Mouse (Mus musculus) stomach, postnatal 0 days (tissue): ENCODE data around the gene 2410002F23Rik. TPM values are rescaled to one million over a fixed set of nuclear protein-coding genes. Genes with fewer than 3 reads are reported as not detected.
"Not testable (repeated sequence)": the region's sequence is repeated elsewhere in the genome, so short reads cannot be mapped to it uniquely, and the experiment has no call there.

Experiments
- ATAC-seq: fragments of 200-750 bp; cut with Nextera tagmentation; 2 replicates; pipeline ENCODE4 v1.8.0; 2017; ENCODE audit not compliant: low FRiP score, low TSS enrichment
- DNase-seq: peaks from one replicate; pipeline ENCODE4 v3.0.0-alpha.2; 2016; ENCODE audit warnings: low spot score
- H3K27ac ChIP-seq: fragments of 300-500 bp; sonication (generic); replicated peaks from 2 replicates; pipeline ENCODE4 v1.5.1; 2014; ENCODE audit warnings: mild to moderate bottlenecking, control low read depth
- H3K27me3 ChIP-seq: fragments of 300-500 bp; sonication (generic); 2 replicates; pipeline ENCODE4 v1.6.1; 2014; ENCODE audit warnings: low read length; ENCODE audit not compliant: control insufficient read depth, insufficient read depth
- H3K36me3 ChIP-seq: fragments of 300-500 bp; sonication (generic); 2 replicates; pipeline ENCODE4 v1.6.1; 2014; ENCODE audit warnings: low read length, mixed read lengths; ENCODE audit not compliant: control insufficient read depth, insufficient read depth
- H3K4me1 ChIP-seq: fragments of 300-500 bp; sonication (generic); replicated peaks from 2 replicates; pipeline ENCODE4 v1.6.1; 2014; ENCODE audit warnings: antibody characterized with exemption; ENCODE audit not compliant: control insufficient read depth, insufficient read depth
- H3K4me2 ChIP-seq: fragments of 300-500 bp; sonication (generic); replicated peaks from 2 replicates; pipeline ENCODE4 v1.6.1; 2014; ENCODE audit warnings: low read depth, mild to moderate bottlenecking, control low read depth, moderate library complexity
- H3K4me3 ChIP-seq: fragments of 300-500 bp; sonication (generic); 2 replicates; pipeline ENCODE4 v1.5.1; 2014; ENCODE audit warnings: low read depth, low read length, control low read depth
- H3K9ac ChIP-seq: fragments of 300-500 bp; sonication (generic); 2 replicates; pipeline ENCODE4 v1.6.1; 2014; ENCODE audit warnings: mild to moderate bottlenecking, low read length, control low read depth, mixed read lengths
- H3K9me3 ChIP-seq: fragments of 300-500 bp; sonication (generic); 2 replicates; pipeline ENCODE4 v1.6.1; 2016; ENCODE audit warnings: low read length; ENCODE audit not compliant: control insufficient read depth
- CTCF ChIP-seq: IDR thresholded peaks from 2 replicates; pipeline ENCODE4 v1.5.1; 2016; ENCODE audit warnings: antibody characterized with exemption, low read depth, mild to moderate bottlenecking, moderate library complexity
- EP300 ChIP-seq: optimal IDR thresholded peaks from 2 replicates; pipeline ENCODE3; 2016; ENCODE audit warnings: antibody characterized with exemption
- WGBS: fragments of 180-500 bp; shearing (Covaris S2); extraction: QIAGEN DNeasy Blood & Tissue Kit; methylation state at CpG from one replicate; pipeline ENCODE4 v1.1.7; 2014; 5-methylcytosine and 5-hydroxymethylcytosine counted together
- polyA plus RNA-seq: library from polyadenylated mRNA; unstranded; fragments of >200 nt; fragmentation: Nextera tagmentation; extraction: Ambion mirVana; gene quantifications from 2 replicates; pipeline ENCODE4 v1.2.1, GENCODE M21; 2015

The 2410002F23Rik gene
- polyA plus RNA-seq, 1 experiment from 2014 or later, result 52.9 TPM

DNA sequence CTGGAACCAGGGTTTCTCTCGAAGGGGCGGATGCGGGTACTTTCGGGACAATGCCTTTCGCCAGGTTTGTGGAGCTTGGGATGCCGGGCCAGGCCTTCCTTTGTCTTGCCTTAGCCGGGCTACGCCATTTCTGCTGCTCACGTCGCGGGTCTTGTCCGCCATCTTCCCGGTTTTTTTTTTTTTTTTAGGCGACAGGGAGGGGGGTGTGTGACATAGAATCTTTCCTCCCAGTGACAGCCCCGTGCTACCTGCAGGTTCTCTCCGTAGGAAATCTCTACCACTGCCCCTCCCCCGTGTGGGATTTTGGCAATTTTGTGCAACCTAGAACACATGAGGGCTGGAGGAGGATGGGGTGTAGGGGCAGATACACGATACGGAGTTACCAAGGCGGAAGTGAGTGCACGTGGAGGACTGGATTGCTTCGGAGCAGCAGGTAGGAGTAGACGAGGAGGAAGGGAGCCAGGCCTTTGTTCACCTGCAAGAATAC is 505 bp downstream of the 2410002F23Rik start:
- Histone ChIP-seq H3K27me3 (no peaks in the 10 kb centered on the region), H3K36me3 (no peaks in the 10 kb centered on the region; the same call in 1 of the 2 replicates), H3K9me3 (no peaks in the 10 kb centered on the region), H3K4me2 (peak overlapping the region; percentile 70), H3K9ac (peak overlapping the region; percentile 92), H3K4me3 (peak overlapping the region; percentile 75), H3K27ac (peak overlapping the region; percentile 95), H3K4me1 (no peaks in the 10 kb centered on the region; the same call in 1 of the 2 replicates)
- WGBS, result under 1% methylated on average over 23 of the region's 23 CpGs
- ATAC-seq (peak; percentile 48), DNase-seq (peak; percentile 71)
- peak; percentile 7 for TF ChIP-seq EP300
- no peak for TF ChIP-seq CTCF

DNA sequence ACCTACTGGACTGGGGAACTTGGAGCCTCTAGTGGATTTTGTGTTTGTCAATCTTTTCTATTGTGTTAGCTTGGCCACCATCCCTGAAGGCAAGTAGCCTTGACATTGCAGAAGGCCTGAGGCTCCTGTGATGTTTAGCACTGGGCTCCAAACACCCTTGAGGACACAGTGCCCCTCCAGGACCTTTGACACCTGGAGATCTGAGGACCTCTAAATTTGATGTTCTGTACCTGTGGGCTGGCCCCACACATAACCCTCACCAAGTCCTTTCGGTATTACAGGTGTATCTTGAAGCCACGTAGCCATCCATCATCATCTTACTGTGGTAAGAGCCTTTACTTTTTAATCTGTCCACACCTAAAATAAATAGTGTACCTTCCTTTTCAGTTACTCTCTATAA is 1.4 kb downstream of the 2410002F23Rik start:
- Histone ChIP-seq H3K9me3 (no peaks in the 10 kb centered on the region), H3K27me3 (no peaks in the 10 kb centered on the region), H3K4me1 (no peaks in the 10 kb centered on the region; the same call in 1 of the 2 replicates), H3K4me3 (no peak overlapping the region), H3K27ac (no peak overlapping the region), H3K36me3 (no peaks in the 10 kb centered on the region; the same call in 1 of the 2 replicates), H3K9ac (no peak overlapping the region), H3K4me2 (peak overlapping the region; percentile 70)
- DNase-seq, result no peak
- no peak for ATAC-seq
- no peak for TF ChIP-seq EP300
- no peak for TF ChIP-seq CTCF
- WGBS, result 66% methylated on average over 2 of the region's 2 CpGs

DNA sequence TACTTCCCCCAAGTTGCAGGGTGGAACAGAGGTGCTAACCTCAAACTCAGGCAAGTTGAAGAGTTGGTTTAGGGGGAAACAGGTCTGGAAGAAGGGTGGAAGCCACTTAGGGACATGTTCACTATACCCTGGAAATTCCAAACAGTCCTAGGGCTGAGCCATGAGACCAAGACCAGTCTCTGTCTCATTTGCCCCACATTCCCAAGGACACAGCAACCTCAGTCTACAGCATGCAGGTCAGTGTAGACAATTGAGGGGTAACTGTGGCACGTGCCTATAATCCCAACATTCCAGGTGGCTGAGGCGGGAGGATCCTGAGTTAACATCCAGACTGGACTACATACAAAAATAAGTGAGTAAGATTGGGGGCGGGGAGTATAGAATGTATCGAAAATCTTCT is 2.7 kb downstream of the 2410002F23Rik start:
- Histone ChIP-seq H3K9ac (no peak overlapping the region), H3K27me3 (no peaks in the 10 kb centered on the region), H3K9me3 (no peaks in the 10 kb centered on the region), H3K4me1 (no peaks in the 10 kb centered on the region; the same call in 1 of the 2 replicates), H3K4me3 (no peak overlapping the region), H3K4me2 (no peak overlapping the region), H3K27ac (no peak overlapping the region), H3K36me3 (no peaks in the 10 kb centered on the region; the same call in 1 of the 2 replicates)
- WGBS, result 86% methylated on average over 4 of the region's 4 CpGs
- no peak for TF ChIP-seq CTCF
- no peak for TF ChIP-seq EP300
- DNase-seq (no peak), ATAC-seq (no peak)

DNA sequence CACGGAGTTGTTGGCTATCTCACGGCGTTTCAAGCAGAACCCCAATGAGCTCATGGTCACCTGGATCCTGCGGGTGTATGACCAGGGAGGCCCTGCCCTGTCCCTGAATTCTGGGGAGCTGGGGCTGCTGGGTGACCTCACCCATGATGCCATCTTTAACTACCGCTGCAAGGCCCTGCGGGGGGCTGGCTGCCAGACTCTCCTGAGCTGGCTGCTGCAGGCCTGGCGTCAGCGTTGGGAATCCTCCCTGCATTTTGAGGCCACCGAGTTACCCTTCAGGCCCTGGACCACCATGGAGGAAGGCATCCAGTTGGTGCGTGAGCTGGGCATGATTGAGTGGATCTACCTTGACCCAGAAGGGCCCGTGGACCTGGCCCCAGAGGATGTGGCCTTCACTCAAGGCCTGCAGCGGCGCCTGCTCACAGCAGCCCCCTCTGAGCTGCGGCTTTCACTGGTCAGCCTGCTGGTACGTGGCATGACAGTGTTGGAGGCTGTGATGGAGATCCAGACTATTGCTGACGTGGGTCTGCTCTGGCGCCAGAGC is 4.3 kb downstream of the 2410002F23Rik start:
- H3K4me1 ChIP-seq, H3K9me3 ChIP-seq, DNase-seq, H3K4me3 ChIP-seq, H3K27me3 ChIP-seq, H3K4me2 ChIP-seq, H3K36me3 ChIP-seq, H3K9ac ChIP-seq, H3K27ac ChIP-seq, ATAC-seq: not testable (repeated sequence)
- 88% methylated on average over 17 of the region's 17 CpGs for WGBS

DNA sequence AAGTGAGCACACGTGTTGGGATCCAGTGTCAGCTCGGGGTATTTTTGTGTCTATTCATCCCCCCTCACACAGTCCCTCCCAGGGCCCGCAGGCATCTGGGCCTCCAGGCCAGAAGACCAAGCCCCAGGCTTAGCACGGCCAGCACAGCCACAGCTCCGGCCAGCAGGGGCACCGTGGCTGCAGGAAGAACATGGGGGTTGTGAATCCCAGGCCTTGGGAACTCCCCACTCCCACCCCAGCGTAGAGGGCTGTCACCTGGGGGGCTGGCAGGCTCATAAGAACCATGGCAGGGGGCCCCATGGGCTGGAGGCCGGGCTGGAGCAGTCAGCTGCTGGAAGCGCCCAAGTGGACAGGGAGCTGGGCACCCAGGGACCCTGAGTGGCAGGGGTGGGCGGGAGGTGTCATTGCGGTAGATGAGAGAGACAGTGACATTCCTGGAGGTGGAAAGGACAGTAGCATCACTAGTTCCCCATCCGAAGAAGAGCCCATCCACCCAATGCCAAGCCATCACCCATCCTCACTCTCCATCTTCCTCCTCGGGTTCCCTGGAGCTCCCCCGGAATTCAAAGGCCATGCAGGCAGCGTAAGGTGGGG is 6.6 kb downstream of the 2410002F23Rik start:
- H3K9ac ChIP-seq, result 0 out of 2 replicates have a peak overlapping the region, but pooled peaks have one; percentile 23
- 60% methylated on average over 15 of the region's 15 CpGs for WGBS
- H3K36me3 ChIP-seq, result no peaks in the 10 kb centered on the region; the same call in 1 of the 2 replicates

DNA sequence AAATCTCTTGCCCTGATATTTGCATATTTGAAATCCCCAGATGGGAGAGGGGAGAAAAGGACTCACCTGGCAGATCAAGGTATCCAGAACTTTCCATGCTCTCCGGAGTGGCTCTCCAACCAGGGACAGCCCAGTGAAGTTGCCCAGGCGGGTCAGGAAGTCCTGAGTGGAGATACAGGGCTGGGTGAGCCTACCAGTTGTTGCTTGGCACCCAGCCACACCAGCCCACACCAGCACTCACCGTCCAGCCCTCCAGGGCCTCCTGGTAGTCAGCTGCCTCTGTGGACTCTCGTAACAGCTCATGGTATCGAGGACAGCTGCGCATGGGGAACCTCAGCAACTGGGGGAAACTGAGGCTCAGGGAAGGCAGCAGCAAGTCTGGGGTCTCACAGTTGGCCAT is 8.4 kb downstream of the 2410002F23Rik start:
- Histone ChIP-seq H3K4me3 (no peak overlapping the region), H3K4me1 (no peaks in the 10 kb centered on the region), H3K4me2 (no peak overlapping the region), H3K27me3 (no peaks in the 10 kb centered on the region; the same call in 1 of the 2 replicates), H3K9me3 (no peaks in the 10 kb centered on the region), H3K27ac (no peak overlapping the region), H3K9ac (no peak overlapping the region), H3K36me3 (no peaks in the 10 kb centered on the region; the same call in 1 of the 2 replicates)
- DNase-seq, result no peak
- 56% methylated on average over 6 of the region's 6 CpGs for WGBS
- TF ChIP-seq EP300 (no peak), CTCF (no peak)
- ATAC-seq, result no peak

More for the DNA sequence above, 6.6 kb downstream of the 2410002F23Rik start:
- H3K9me3 ChIP-seq, result no peaks in the 10 kb centered on the region
- no peak for DNase-seq
- H3K27me3 ChIP-seq, result no peaks in the 10 kb centered on the region; the same call in 1 of the 2 replicates
- no peak for ATAC-seq
- no peak overlapping the region for H3K4me2 ChIP-seq
- TF ChIP-seq EP300, result no peak
- peak; percentile 22; the same call in 1 of the 2 replicates for TF ChIP-seq CTCF
- H3K27ac ChIP-seq, result no peak overlapping the region
- H3K4me1 ChIP-seq, result no peaks in the 10 kb centered on the region
- no peak overlapping the region for H3K4me3 ChIP-seq
